Mouse (Mus musculus): ENCODE data around the gene Bik. TPM values are rescaled to one million over a fixed set of nuclear protein-coding genes. Genes with fewer than 3 reads are reported as not detected.

Gene Bik
- total RNA-seq, 1 experiment from 2014 or later = 0.47 TPM

GRCm38 (mm10) chr15:83569682-83570081 is 43.0 kb downstream of the Bik start:
- ATAC-seq (ENCODE audit: extremely low read depth, insufficient number of reproducible peaks, low FRiP score, poor library complexity, severe bottlenecking) = no peak

- ATAC-seq (ENCODE audit: extremely low read depth, insufficient number of reproducible peaks, low FRiP score, poor library complexity, severe bottlenecking) = peak; percentile 25; the same call in 1 of the 2 replicates
Measured at GRCm38 (mm10) chr15:83570641-83571040, 44.0 kb downstream of the Bik start.

- no peak for ATAC-seq (ENCODE audit: extremely low read depth, insufficient number of reproducible peaks, low FRiP score, poor library complexity, severe bottlenecking)
Measured at GRCm38 (mm10) chr15:83571636-83572035, 45.0 kb downstream of the Bik start.

- no peak for ATAC-seq (ENCODE audit: extremely low read depth, insufficient number of reproducible peaks, low FRiP score, poor library complexity, severe bottlenecking)
Measured at GRCm38 (mm10) chr15:83572132-83572531, 45.5 kb downstream of the Bik start.

- ATAC-seq (ENCODE audit: extremely low read depth, insufficient number of reproducible peaks, low FRiP score, poor library complexity, severe bottlenecking) = no peak
Measured at GRCm38 (mm10) chr15:83573606-83574005, 46.9 kb downstream of the Bik start.

GRCm38 (mm10) chr15:83574731-83575351 is 48.2 kb downstream of the Bik start:
- no peak for ATAC-seq (ENCODE audit: extremely low read depth, insufficient number of reproducible peaks, low FRiP score, poor library complexity, severe bottlenecking)

GRCm38 (mm10) chr15:83575543-83575942 is 48.9 kb downstream of the Bik start:
- ATAC-seq (ENCODE audit: extremely low read depth, insufficient number of reproducible peaks, low FRiP score, poor library complexity, severe bottlenecking) = no peak

GRCm38 (mm10) chr15:83576651-83577050 is 50.0 kb downstream of the Bik start:
- ATAC-seq (ENCODE audit: extremely low read depth, insufficient number of reproducible peaks, low FRiP score, poor library complexity, severe bottlenecking) = no peak

- no peak for ATAC-seq (ENCODE audit: extremely low read depth, insufficient number of reproducible peaks, low FRiP score, poor library complexity, severe bottlenecking)
Measured at GRCm38 (mm10) chr15:83582931-83583330, 56.3 kb downstream of the Bik start.

GRCm38 (mm10) chr15:83583419-83584156 is 56.9 kb downstream of the Bik start:
- ATAC-seq (ENCODE audit: extremely low read depth, insufficient number of reproducible peaks, low FRiP score, poor library complexity, severe bottlenecking) = peak; percentile 15; the same call in 1 of the 2 replicates

- no peak for ATAC-seq (ENCODE audit: extremely low read depth, insufficient number of reproducible peaks, low FRiP score, poor library complexity, severe bottlenecking)
Measured at GRCm38 (mm10) chr15:83584741-83585220, 58.1 kb downstream of the Bik start.

- no peak for ATAC-seq (ENCODE audit: extremely low read depth, insufficient number of reproducible peaks, low FRiP score, poor library complexity, severe bottlenecking)
Measured at GRCm38 (mm10) chr15:83590841-83591240, 64.2 kb downstream of the Bik start.

GRCm38 (mm10) chr15:83591758-83592157 is 65.1 kb downstream of the Bik start:
- no peak for ATAC-seq (ENCODE audit: extremely low read depth, insufficient number of reproducible peaks, low FRiP score, poor library complexity, severe bottlenecking)

- ATAC-seq (ENCODE audit: extremely low read depth, insufficient number of reproducible peaks, low FRiP score, poor library complexity, severe bottlenecking) = no peak
Measured at GRCm38 (mm10) chr15:83592260-83593188, 65.9 kb downstream of the Bik start.

- no peak for ATAC-seq (ENCODE audit: extremely low read depth, insufficient number of reproducible peaks, low FRiP score, poor library complexity, severe bottlenecking)
Measured at GRCm38 (mm10) chr15:83593189-83593585, 66.5 kb downstream of the Bik start.

- ATAC-seq (ENCODE audit: extremely low read depth, insufficient number of reproducible peaks, low FRiP score, poor library complexity, severe bottlenecking) = no peak
Measured at GRCm38 (mm10) chr15:83593702-83594512, 67.2 kb downstream of the Bik start.

Measured in neutrophil, adult 5-6 weeks (primary cell).